Mouse (Mus musculus) olfactory bulb, adult 2 months (tissue): ENCODE measurements around the gene Copb1. TPM values are rescaled to one million over a fixed set of nuclear protein-coding genes. Genes with fewer than 3 reads are reported as not detected.
"Not testable (repeated sequence)": the region's sequence is repeated elsewhere in the genome, so short reads cannot be mapped to it uniquely, and the experiment has no call there.

Experiments
- H3K27ac ChIP-seq: fragments of 200-500 bp; 2 replicates; pipeline ENCODE4 v1.5.1; 2012; ENCODE audit warnings: low read depth, low read length; ENCODE audit not compliant: insufficient read depth
- H3K4me1 ChIP-seq: fragments of 200-500 bp; 2 replicates; pipeline ENCODE4 v1.6.1; 2012; ENCODE audit warnings: low read length; ENCODE audit not compliant: control insufficient read depth, insufficient read depth
- H3K4me3 ChIP-seq: fragments of 200-500 bp; 2 replicates; pipeline ENCODE4 v1.5.1; 2012; ENCODE audit warnings: mild to moderate bottlenecking, low read depth, low read length, moderate library complexity; ENCODE audit not compliant: insufficient read depth
- CTCF ChIP-seq: fragments of 200-500 bp; IDR thresholded peaks from 2 replicates; pipeline ENCODE4 v1.5.1; 2012; ENCODE audit warnings: low read depth, mild to moderate bottlenecking, low read length, moderate library complexity; ENCODE audit not compliant: insufficient read depth
- POLR2A ChIP-seq: fragments of 200-500 bp; IDR thresholded peaks from 2 replicates; pipeline ENCODE4 v1.6.1; 2012; ENCODE audit warnings: mild to moderate bottlenecking, low read depth, low read length, moderate library complexity; ENCODE audit not compliant: insufficient read depth
- WGBS: fragments of 180-500 bp; shearing (Covaris S2); methylation state at CpG from one replicate; pipeline ENCODE4 v1.1.7; 2018; 5-methylcytosine and 5-hydroxymethylcytosine counted together
- polyA plus RNA-seq: library from polyadenylated mRNA; stranded (reverse); fragments of >200 nt; gene quantifications from 2 replicates; pipeline ENCODE4 v1.2.4, GENCODE M21; 2012; ENCODE audit warnings: low replicate concordance; ENCODE audit not compliant: missing spikeins, insufficient read depth, insufficient read length

Gene Copb1
- polyA plus RNA-seq, 1 experiment = not detected

DNA sequence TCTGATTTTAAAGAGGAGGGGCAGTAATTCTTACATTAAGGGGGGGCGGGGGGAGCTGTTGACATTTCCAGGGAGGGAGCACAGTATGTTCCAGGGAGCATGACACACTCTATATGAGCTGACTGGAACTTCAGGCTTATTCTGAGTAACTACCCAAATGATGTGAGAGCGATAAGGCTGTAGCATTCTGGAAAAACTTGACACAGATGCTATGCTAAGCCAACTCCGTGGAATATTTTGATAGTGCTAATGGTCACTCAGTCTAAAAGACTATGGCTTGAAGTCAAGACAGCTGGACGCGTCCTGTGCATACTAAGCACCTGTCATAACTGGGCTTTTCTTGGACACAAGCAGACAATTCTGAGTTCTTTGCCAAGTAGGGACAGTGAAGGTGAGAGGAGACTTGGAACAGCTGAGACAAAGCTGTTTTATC lies 51.5 kb downstream of the Copb1 start:
- Histone ChIP-seq H3K4me3 (no peak overlapping the region), H3K27ac (no peak overlapping the region), H3K4me1 (no peaks in the 10 kb centered on the region)
- 82% methylated on average over 5 of the region's 5 CpGs for WGBS
- TF ChIP-seq POLR2A = no peak
- TF ChIP-seq CTCF = no peak

DNA sequence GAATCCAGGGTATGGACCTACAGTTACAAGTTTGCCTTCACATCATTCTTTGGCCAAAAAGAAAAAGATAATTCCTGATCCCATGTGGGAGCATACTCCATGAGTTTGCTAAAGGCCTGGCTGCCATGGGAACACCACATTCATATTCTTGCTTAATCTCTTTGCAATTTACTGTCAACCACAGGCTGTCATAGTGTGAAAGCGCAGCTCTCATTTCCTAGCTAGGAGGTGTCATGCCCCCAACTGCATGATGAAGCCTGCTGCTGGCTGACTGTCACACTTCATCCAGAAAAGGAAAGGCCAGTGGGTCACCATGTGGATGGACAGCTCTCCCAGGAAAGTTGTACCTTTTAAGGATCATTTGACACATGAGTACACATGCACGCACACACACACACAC lies 53.9 kb downstream of the Copb1 start:
- TF ChIP-seq POLR2A (no peak), CTCF (no peak)
- no peak overlapping the region for H3K27ac ChIP-seq
- H3K4me3 ChIP-seq = no peak overlapping the region
- WGBS = 96% methylated on average over 2 of the region's 2 CpGs
- H3K4me1 ChIP-seq = no peaks in the 10 kb centered on the region

DNA sequence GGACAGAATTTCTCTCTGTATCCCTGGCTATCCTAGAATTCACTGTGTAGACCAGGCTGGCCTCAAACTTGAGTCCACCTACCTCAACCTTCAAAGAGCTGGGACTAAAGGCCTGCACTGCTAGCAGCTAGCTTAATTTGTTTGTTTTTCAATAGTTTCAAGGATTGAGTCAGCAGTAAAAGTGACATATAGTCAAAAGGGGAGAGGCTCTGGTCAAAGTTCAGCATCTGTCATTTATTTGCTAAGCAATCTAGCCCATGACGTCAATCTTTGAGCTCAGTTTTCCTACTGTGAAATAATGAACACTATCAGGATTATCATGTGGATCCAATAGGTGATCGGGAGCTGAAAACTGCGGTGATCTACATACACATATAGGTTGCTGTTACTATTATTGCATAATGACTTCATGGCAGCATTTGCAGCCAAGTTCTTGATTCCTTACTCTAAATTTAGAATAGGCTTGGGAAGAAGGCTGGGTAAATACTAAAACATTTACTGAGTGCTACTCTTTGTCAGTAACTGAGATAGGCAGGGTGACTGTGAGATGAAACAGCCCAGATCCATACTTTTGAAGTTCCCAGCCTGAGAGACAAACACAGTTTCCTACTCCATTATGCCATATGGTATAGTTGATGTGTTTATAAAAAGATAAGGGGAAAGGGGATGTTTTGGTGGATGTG lies 54.9 kb downstream of the Copb1 start:
- WGBS = 87% methylated on average over 3 of the region's 3 CpGs
- Histone ChIP-seq H3K4me3 (no peak overlapping the region), H3K27ac (no peak overlapping the region), H3K4me1 (no peaks in the 10 kb centered on the region)
- no peak for TF ChIP-seq CTCF
- TF ChIP-seq POLR2A = no peak

DNA sequence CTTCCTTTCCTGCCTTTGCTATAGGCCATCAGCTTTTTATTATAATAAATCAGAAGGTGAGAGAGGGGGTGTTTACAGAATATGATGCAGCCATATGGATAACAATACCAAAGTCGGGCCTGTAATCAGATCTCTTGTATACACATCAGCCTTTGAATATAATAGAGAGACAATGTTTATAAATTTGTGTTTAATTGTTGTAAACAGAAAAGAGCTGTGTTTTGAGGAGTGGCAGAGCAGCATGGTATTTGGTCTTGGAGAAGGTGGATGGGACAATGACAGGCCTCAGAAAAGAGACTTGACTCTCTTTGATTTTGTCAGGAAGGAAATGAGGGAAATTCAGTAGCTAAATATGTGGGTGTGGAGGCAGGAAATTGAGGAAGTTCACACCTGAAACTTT lies 56.3 kb downstream of the Copb1 start:
- Histone ChIP-seq H3K27ac (no peak overlapping the region), H3K4me1 (no peaks in the 10 kb centered on the region), H3K4me3 (no peak overlapping the region)
- 87% methylated on average over 1 of the region's 1 CpGs for WGBS
- TF ChIP-seq POLR2A = no peak
- no peak for TF ChIP-seq CTCF

DNA sequence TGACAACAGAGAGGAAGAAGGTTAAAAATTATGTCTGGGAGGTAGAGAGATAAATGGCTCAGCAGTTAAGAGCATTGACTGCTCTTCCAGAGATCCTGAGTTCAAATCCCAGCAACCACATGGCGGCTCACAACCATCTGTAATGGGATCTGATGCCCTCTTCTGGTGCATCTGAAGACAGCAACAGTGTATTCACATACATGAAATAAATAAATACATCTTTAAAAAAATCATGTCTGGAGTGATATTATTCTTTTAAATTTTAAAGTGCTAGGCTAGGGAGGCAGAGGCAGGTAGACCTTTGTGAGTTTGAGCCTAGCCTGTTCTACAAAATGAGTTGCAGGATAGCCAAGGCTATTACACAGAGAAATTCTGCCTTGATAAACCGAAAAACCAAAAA lies 57.9 kb downstream of the Copb1 start:
- WGBS = 86% methylated on average over 2 of the region's 2 CpGs
- H3K27ac ChIP-seq, H3K4me1 ChIP-seq, H3K4me3 ChIP-seq: not testable (repeated sequence)

DNA sequence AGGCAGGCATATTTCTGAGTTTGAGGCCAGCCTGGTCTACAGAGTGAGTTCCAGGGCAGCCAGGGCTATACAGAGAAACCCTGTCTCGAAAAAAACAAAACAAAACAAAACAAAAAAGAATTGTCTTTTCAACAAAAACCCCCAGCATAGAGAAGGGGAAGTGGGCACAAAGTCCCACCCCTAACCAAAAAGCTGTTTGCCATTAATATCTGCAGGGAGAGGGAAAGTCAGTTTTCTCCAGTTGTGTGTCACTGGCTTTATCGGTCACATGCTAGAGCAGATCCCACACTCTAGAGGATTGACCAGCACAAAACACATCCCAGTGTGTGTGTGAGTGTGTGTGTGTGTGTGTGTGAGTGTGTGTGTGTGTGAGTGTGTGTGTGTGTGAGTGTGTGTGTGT lies 59.7 kb downstream of the Copb1 start:
- not testable (repeated sequence) for H3K4me1 ChIP-seq, H3K4me3 ChIP-seq, H3K27ac ChIP-seq
- 83% methylated on average over 2 of the region's 2 CpGs for WGBS

DNA sequence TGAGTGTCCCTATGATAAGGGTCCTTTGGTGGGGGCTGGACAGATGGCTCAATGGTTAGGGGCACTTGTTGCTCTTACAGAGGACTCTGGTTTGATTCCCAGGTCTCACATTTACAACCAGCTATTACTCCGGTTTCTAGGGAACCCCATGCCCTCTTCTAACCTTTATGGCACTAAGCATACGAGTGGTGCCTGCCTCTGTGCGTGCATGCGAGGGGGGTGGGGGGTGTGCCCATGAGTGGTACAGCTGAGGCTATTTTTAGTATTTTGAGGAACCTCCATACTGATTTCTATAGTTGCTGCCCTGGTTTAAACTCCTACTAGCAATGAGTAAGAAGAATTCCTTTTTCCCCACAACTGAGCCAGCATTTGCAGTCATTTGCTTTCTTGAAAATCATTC lies 60.3 kb downstream of the Copb1 start:
- no peak overlapping the region for H3K27ac ChIP-seq
- WGBS = 56% methylated on average over 4 of the region's 4 CpGs
- no peak overlapping the region for H3K4me3 ChIP-seq
- no peaks in the 10 kb centered on the region for H3K4me1 ChIP-seq
- TF ChIP-seq POLR2A (no peak), CTCF (no peak)

DNA sequence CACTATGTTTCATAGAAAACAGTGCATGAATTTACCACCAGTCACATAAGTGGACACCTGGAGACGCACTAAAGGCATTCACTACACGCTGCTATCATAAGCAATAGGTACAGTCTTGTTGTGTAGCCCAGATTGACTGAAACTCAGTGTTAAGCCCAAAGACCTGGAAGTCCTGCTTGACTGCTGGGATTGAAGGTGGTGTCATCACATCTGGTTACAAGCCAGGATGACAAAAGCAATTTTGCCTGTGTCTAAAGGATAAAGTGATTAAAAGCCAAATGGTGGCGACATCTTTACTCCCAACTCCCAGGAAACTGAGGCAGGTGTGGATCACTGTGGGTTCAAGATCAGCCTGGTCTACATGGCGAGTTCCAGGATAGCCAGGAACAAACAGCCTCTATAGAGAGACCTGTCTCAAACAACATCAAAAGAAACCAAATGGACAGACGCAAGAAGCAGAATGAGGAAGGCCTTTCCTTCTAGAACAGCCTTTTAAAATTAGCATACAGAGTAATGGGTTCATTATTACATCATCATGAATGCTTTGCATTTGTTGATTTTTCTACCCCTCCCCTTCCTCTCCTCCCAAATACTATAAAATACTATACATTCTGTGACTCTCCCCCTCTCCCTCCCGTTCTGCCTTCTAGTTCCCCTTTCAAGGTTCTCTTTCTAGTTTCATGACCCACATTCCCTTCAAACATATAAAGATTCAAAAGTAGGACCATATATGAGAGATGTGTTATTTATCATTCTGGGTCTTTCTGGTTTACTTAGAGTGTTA lies 61.0 kb downstream of the Copb1 start:
- no peak overlapping the region for H3K4me3 ChIP-seq
- 94% methylated on average over 6 of the region's 6 CpGs for WGBS
- no peak for TF ChIP-seq POLR2A
- no peaks in the 10 kb centered on the region for H3K4me1 ChIP-seq
- no peak overlapping the region for H3K27ac ChIP-seq

DNA sequence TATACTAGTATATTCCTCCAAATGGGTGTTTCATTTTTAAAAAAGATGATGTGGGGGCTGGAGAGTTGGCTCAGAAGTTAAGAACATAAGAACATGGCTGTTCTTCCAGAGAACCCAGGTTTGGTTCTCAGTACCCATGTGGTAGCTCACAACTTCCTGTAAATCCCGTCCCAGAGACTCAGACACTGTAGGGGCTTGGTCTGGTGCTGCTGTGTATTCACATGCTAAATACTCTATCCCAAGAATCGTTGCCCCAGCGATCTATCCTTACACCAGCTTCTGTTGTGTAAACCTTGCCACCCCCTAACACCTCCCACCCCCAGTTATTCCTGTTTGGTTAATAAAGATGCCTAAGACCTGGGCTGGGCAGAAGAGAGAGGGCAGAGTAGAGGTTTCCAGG lies 61.9 kb downstream of the Copb1 start:
- 35% methylated on average over 3 of the region's 3 CpGs for WGBS
- Histone ChIP-seq H3K27ac (no peak overlapping the region), H3K4me1 (no peaks in the 10 kb centered on the region), H3K4me3 (no peak overlapping the region)
- TF ChIP-seq POLR2A (no peak), CTCF (no peak)
